Mouse (Mus musculus): Measurements from ENCODE around the gene Pakap.
"Not testable (repeated sequence)": the region's sequence is repeated elsewhere in the genome, so short reads cannot be mapped to it uniquely, and the experiment has no call there.

Pakap gene

GRCm38 (mm10) chr4:57883520-57884421, 315.8 kb downstream of the Pakap start:
- in situ Hi-C loops (cut with MboI), result loop anchor here (5.0 kb wide), 1 partner anchor 211 kb away; no protein-coding TSS in a partner anchor

- in situ Hi-C loops (cut with MboI), result loop anchor here (5.0 kb wide), 1 partner anchor 212 kb away; no protein-coding TSS in a partner anchor
These were observed 316.5 kb downstream of the Pakap start for GRCm38 (mm10) chr4:57884511-57884910.

GRCm38 (mm10) chr4:57885186-57885585, 317.2 kb downstream of the Pakap start:
- in situ Hi-C loops (cut with MboI), result no loop called here

GRCm38 (mm10) chr4:57886066-57886887, 318.3 kb downstream of the Pakap start:
- in situ Hi-C loops (cut with MboI), result no loop called here

GRCm38 (mm10) chr4:57886888-57887230, 318.9 kb downstream of the Pakap start:
- in situ Hi-C loops (cut with MboI), result no loop called here

- in situ Hi-C loops (cut with MboI), result no loop called here
These were observed 320.3 kb downstream of the Pakap start for GRCm38 (mm10) chr4:57888246-57888645.

GRCm38 (mm10) chr4:57888978-57889377, 321.0 kb downstream of the Pakap start:
- in situ Hi-C loops (cut with MboI), result not testable (repeated sequence)

GRCm38 (mm10) chr4:57889773-57890172, 321.8 kb downstream of the Pakap start:
- in situ Hi-C loops (cut with MboI), result no loop called here

GRCm38 (mm10) chr4:57892001-57892586, 324.1 kb downstream of the Pakap start:
- in situ Hi-C loops (cut with MboI), result no loop called here

GRCm38 (mm10) chr4:57895140-57895539, 327.2 kb downstream of the Pakap start:
- in situ Hi-C loops (cut with MboI), result no loop called here

GRCm38 (mm10) chr4:57895902-57896301, 327.9 kb downstream of the Pakap start:
- in situ Hi-C loops (cut with MboI), result no loop called here

GRCm38 (mm10) chr4:57896631-57897030, 328.7 kb downstream of the Pakap start:
- in situ Hi-C loops (cut with MboI), result no loop called here

- in situ Hi-C loops (cut with MboI), result no loop called here
These were observed 333.2 kb downstream of the Pakap start for GRCm38 (mm10) chr4:57901210-57901609.

GRCm38 (mm10) chr4:57902619-57903018, 334.6 kb downstream of the Pakap start:
- in situ Hi-C loops (cut with MboI), result no loop called here

GRCm38 (mm10) chr4:57904211-57904610, 336.2 kb downstream of the Pakap start:
- in situ Hi-C loops (cut with MboI), result no loop called here

- in situ Hi-C loops (cut with MboI), result no loop called here
These were observed 336.7 kb downstream of the Pakap start for GRCm38 (mm10) chr4:57904638-57905037.

GRCm38 (mm10) chr4:57906708-57907107, 338.7 kb downstream of the Pakap start:
- in situ Hi-C loops (cut with MboI), result no loop called here

GRCm38 (mm10) chr4:57908860-57909259, 340.9 kb downstream of the Pakap start:
- in situ Hi-C loops (cut with MboI), result no loop called here

GRCm38 (mm10) chr4:57913021-57913420, 345.0 kb downstream of the Pakap start:
- in situ Hi-C loops (cut with MboI), result no loop called here

- in situ Hi-C loops (cut with MboI), result no loop called here
These were observed 346.5 kb downstream of the Pakap start for GRCm38 (mm10) chr4:57914193-57915190.
